Comparison of ENCODE assay signal across 32 mouse cellular contexts in genomic region chr10:94863251-94863650, GRCm38 (mm10).
"Had no signal": no experiment of that assay in that cellular context is flagged by ENCODE, and none has a peak within 500 bp of the region (broad histone marks: within the 10 kb centered on the region; RNA-seq: fewer than 3 reads in every experiment).

No protein-coding gene starts in this region.

- H3K27ac ChIP-seq: limb, embryonic 10.5 days; limb, embryonic 12.5 days; limb, embryonic 13.5 days; limb, embryonic 15.5 days; liver, embryonic 12.5 days; liver, embryonic 13.5 days; liver, embryonic 14.5 days; liver, embryonic 15.5 days; lung, embryonic 15.5 days; macrophage; midbrain, embryonic 10.5 days; midbrain, embryonic 12.5 days; midbrain, embryonic 13.5 days; midbrain, embryonic 15.5 days; neural tube, embryonic 12.5 days had no signal

- H3K4me2 ChIP-seq: limb, embryonic 12.5 days; limb, embryonic 13.5 days; limb, embryonic 15.5 days; liver, embryonic 11.5 days; liver, embryonic 12.5 days; liver, embryonic 13.5 days; liver, embryonic 15.5 days; lung, embryonic 14.5 days; lung, embryonic 15.5 days; midbrain, embryonic 11.5 days; midbrain, embryonic 12.5 days; midbrain, embryonic 13.5 days; midbrain, embryonic 15.5 days; neural tube, embryonic 12.5 days had no signal

- ATAC-seq: liver, embryonic 12.5 days; liver, postnatal 0 days; lung, postnatal 0 days; midbrain, embryonic 13.5 days; midbrain, embryonic 15.5 days; midbrain, embryonic 16.5 days had no signal

- H3K27me3 ChIP-seq: limb, embryonic 12.5 days; limb, embryonic 13.5 days; limb, embryonic 15.5 days; liver, embryonic 12.5 days; liver, embryonic 13.5 days; liver, embryonic 15.5 days; lung, embryonic 15.5 days; megakaryocyte, embryonic 14.5 days; midbrain, embryonic 12.5 days; midbrain, embryonic 13.5 days; midbrain, embryonic 15.5 days; neural tube, embryonic 12.5 days had no signal

- H3K36me3 ChIP-seq: limb, embryonic 10.5 days; limb, embryonic 12.5 days; limb, embryonic 13.5 days; limb, embryonic 15.5 days; liver, embryonic 15.5 days; lung, embryonic 15.5 days had no signal

- H3K9me3 ChIP-seq: limb, embryonic 10.5 days; limb, embryonic 12.5 days; limb, embryonic 13.5 days; limb, embryonic 15.5 days; liver, embryonic 12.5 days; liver, embryonic 13.5 days; liver, embryonic 15.5 days; lung, embryonic 15.5 days; midbrain, embryonic 10.5 days; midbrain, embryonic 12.5 days; midbrain, embryonic 13.5 days; midbrain, embryonic 15.5 days; neural tube, embryonic 12.5 days had no signal

- DNase-seq: left cerebral cortex, postnatal 4 days; liver; liver, embryonic 13.5 days; liver, postnatal 0 days; lung, adult 18-20 months; lung, adult 2 months; lung, embryonic 14.5 days; lung, postnatal 10 days; lung, postnatal 14 days; lung, postnatal 36 days; lung, postnatal 4 days; midbrain, embryonic 14.5 days had no signal

- H3K4me3 ChIP-seq: limb, embryonic 10.5 days; limb, embryonic 12.5 days; limb, embryonic 13.5 days; limb, embryonic 15.5 days; liver, embryonic 12.5 days; liver, embryonic 13.5 days; liver, embryonic 15.5 days; lung, embryonic 15.5 days; megakaryocyte, embryonic 14.5 days; midbrain, embryonic 10.5 days; midbrain, embryonic 12.5 days; midbrain, embryonic 13.5 days; midbrain, embryonic 15.5 days; myocyte; neural tube, embryonic 12.5 days had no signal

- H3K4me1 ChIP-seq: midbrain, embryonic 15.5 days had no signal

- H3K9ac ChIP-seq: limb, embryonic 12.5 days; limb, embryonic 13.5 days; limb, embryonic 15.5 days; liver, embryonic 12.5 days; liver, embryonic 13.5 days; liver, embryonic 14.5 days; liver, embryonic 15.5 days; liver, postnatal 0 days; lung, embryonic 14.5 days; lung, embryonic 15.5 days; midbrain, embryonic 12.5 days; midbrain, embryonic 13.5 days; midbrain, embryonic 15.5 days; neural tube, embryonic 12.5 days had no signal
